Mouse (Mus musculus) liver, postnatal 0 days (tissue): ENCODE measurements at regions not wholly inside any gene's neighbourhood (a gene's known extent, or its start where the extent isn't known, plus 50 kb on each side); places are given as distances from the start of the nearest gene placed in this dataset.

ENCODE experiments used
- ATAC-seq: fragments of 200-750 bp; cut with Nextera tagmentation; 2 replicates; pipeline ENCODE4 v1.8.0; 2017; ENCODE audit warnings: mild to moderate bottlenecking, moderate library complexity
- DNase-seq: peaks from one replicate; pipeline ENCODE4 v3.0.0-alpha.2; 2016
- H3K27ac ChIP-seq: fragments of 300-500 bp; sonication (generic); 2 replicates; pipeline ENCODE4 v1.5.1; 2014; ENCODE audit warnings: antibody characterized with exemption, moderate library complexity, mild to moderate bottlenecking, low read depth
- H3K27me3 ChIP-seq: fragments of 300-500 bp; sonication (generic); 2 replicates; pipeline ENCODE4 v1.6.1; 2014; ENCODE audit warnings: low read length, control low read depth, mixed read lengths; ENCODE audit not compliant: insufficient read depth
- H3K36me3 ChIP-seq: fragments of 300-500 bp; sonication (generic); replicated peaks from 2 replicates; pipeline ENCODE4 v1.6.1; 2014; ENCODE audit warnings: mild to moderate bottlenecking, control low read depth, low read length, moderate library complexity, mixed read lengths; ENCODE audit not compliant: insufficient read depth
- H3K4me1 ChIP-seq: fragments of 300-500 bp; sonication (generic); 2 replicates; pipeline ENCODE4 v1.6.1; 2014; ENCODE audit warnings: antibody characterized with exemption, mild to moderate bottlenecking, control low read depth; ENCODE audit not compliant: insufficient read depth
- H3K4me2 ChIP-seq: fragments of 300-500 bp; sonication (generic); 2 replicates; pipeline ENCODE4 v1.6.1; 2014; ENCODE audit warnings: low read depth, mild to moderate bottlenecking, low read length, moderate library complexity, mixed read lengths
- H3K4me3 ChIP-seq: fragments of 300-500 bp; sonication (generic); 2 replicates; pipeline ENCODE4 v1.5.1; 2014; ENCODE audit warnings: low read depth, low read length
- H3K9ac ChIP-seq: fragments of 300-500 bp; sonication (generic); replicated peaks from 2 replicates; pipeline ENCODE4 v1.6.1; 2014; ENCODE audit warnings: mild to moderate bottlenecking, moderate library complexity
- H3K9me3 ChIP-seq: fragments of 300-500 bp; sonication (generic); 2 replicates; pipeline ENCODE4 v1.6.1; 2016; ENCODE audit warnings: mild to moderate bottlenecking, control low read depth, low read length, mixed read lengths
- CTCF ChIP-seq: sonication (generic); IDR thresholded peaks from 2 replicates; pipeline ENCODE4 v1.5.1; 2016; ENCODE audit warnings: antibody characterized with exemption, low read depth
- EP300 ChIP-seq: IDR thresholded peaks from 2 replicates; pipeline ENCODE4 v1.6.1; 2016; ENCODE audit warnings: antibody characterized with exemption, low read depth, mild to moderate bottlenecking
- WGBS: fragments of 180-500 bp; shearing (Covaris S2); extraction: QIAGEN DNeasy Blood & Tissue Kit; methylation state at CpG from one replicate; pipeline ENCODE4 v1.1.7; 2014; ENCODE audit not compliant: insufficient replicate concordance; 5-methylcytosine and 5-hydroxymethylcytosine counted together

DNA sequence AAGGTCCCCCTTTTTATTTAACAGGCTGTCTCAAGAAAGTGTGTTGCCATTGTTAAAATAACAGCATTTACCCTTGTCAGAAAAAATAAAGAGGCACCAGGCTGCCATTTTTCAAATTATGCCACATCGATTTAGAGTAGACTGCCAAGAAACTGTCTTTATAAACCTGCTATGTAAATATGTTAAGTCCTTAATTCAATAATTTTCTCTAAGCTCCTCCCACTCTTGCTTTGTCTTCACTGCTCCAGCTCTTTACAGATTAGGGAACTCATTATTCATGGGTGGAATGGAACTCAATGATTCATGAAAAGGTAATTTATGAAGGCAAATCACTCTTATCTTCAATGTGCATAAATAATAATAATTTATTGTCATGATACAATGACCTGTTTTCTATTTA lies 64.9 kb upstream of the Frmd4b start:
- Histone ChIP-seq H3K27ac (no peak overlapping the region), H3K9ac (no peak overlapping the region), H3K27me3 (no peaks in the 10 kb centered on the region), H3K9me3 (no peaks in the 10 kb centered on the region; the same call in 1 of the 2 replicates), H3K4me2 (no peak overlapping the region), H3K36me3 (no peaks in the 10 kb centered on the region), H3K4me1 (no peaks in the 10 kb centered on the region), H3K4me3 (no peak overlapping the region)
- 54% methylated on average over 1 of the region's 1 CpGs for WGBS
- TF ChIP-seq CTCF: no peak
- TF ChIP-seq EP300: no peak
- ATAC-seq (no peak), DNase-seq (no peak)

DNA sequence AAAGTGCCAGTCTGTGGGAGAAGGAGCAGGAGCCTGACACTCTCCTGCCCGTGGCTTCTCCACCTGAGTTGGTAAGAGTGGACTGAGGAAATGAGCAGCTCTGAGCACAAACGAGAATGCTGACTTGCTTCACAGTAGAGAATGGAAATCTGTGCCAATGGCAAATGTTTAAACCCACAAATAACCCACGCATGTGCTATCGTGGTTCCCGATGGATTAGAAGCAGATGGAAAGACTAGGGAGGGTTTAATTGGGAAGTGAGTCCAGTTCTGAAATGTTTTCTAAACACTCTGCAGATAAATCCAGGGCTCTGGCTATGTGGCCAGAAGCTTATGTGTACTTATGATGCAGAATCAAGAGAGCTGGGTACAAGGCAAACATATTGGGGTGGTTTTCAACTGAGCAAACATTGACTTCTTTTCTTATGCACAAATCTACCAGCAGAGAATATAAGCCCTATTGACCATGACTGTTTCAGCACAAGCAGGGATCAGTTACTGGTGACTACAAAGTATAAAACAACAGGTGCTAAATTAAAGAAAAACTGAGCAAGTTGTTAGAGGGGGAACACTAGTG lies 57.9 kb upstream of the Frmd4b start:
- Histone ChIP-seq H3K27me3 (no peaks in the 10 kb centered on the region), H3K27ac (no peak overlapping the region), H3K36me3 (no peaks in the 10 kb centered on the region), H3K9me3 (peaks cover 5% of the 10 kb centered on the region; the same call in 1 of the 2 replicates), H3K4me2 (no peak overlapping the region), H3K9ac (no peak overlapping the region), H3K4me1 (no peaks in the 10 kb centered on the region), H3K4me3 (no peak overlapping the region)
- ATAC-seq: no peak
- no peak for TF ChIP-seq CTCF
- TF ChIP-seq EP300: no peak
- WGBS: 69% methylated on average over 5 of the region's 5 CpGs
- DNase-seq: no peak

DNA sequence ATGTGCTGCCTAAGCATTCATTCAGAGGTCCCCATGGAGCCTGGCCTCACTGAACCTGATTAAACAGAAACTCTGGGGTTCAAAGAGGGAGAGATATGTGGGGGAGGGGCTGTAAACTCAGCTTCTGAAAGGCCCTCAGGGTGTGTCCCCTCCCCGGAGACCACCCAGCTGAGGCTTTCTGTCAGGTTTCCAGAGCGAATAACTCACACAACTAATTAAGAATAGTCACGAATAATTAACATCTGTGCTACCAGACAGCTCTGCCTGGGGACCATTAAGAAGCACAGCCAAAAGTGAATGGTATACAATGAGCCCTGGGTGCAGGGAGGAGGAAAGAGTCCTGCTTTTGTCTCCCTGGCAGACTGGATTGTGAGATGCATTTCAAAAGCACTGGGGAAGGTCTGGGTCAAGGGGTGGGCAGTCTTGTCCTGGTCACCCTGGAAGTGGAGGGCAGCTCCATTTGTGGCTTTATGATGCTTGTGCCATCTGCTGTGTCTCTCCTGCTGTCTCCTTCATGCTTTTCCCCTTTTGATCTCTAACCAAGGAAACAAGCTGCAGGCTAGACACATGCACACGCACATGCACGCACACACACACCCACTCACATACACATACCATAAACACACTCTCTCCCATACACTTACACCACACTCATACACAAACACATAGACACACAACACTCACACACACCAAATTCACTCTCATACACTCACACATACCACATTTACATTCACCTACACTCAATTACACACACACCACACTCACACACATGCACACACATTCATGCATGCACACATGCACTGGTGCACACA lies 49.7 kb upstream of the Frmd4b start:
- ATAC-seq (no peak), DNase-seq (no peak)
- Histone ChIP-seq H3K27me3 (no peaks in the 10 kb centered on the region), H3K4me3 (no peak overlapping the region), H3K4me2 (no peak overlapping the region), H3K4me1 (no peaks in the 10 kb centered on the region), H3K9me3 (no peaks in the 10 kb centered on the region), H3K36me3 (no peaks in the 10 kb centered on the region), H3K27ac (no peak overlapping the region), H3K9ac (no peak overlapping the region)
- 42% methylated on average over 5 of the region's 5 CpGs for WGBS
- TF ChIP-seq EP300 (no peak), CTCF (no peak)
